Mouse (Mus musculus): ENCODE measurements at regions not wholly inside any gene's neighbourhood (a gene's known extent, or its start where the extent isn't known, plus 50 kb on each side); places are given as distances from the start of the nearest gene placed in this dataset.

DNA sequence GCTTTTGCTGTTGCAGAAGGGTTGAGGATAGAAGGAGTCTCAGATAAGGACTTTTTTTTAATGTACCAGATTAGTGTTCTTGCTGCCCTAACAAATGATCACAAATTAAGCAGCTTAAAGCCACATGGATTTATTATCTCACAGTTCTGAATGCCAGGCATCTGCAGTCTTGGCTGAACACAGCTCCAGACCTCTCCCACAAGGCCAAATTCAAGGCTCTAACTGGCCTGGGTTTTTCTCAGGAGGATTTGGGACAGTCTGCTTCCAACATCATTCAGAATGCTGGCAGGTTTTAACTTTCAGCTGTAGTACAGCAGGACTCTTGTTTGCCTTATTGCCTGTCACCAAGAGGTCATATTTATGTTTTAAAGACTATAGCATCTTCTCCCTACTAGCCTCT is 329.7 kb upstream of the Chrm2 start:
- Histone ChIP-seq H3K27ac (ENCODE audit: low read depth, low read length) (no peak overlapping the region), H3K9ac (ENCODE audit: low read depth, low read length) (no peak overlapping the region), H3K4me1 (replicated peaks; ENCODE audit: control insufficient read depth, insufficient read depth, low read length) (no peaks in the 10 kb centered on the region), H3K27me3 (replicated peaks; ENCODE audit: control insufficient read depth, insufficient read depth, low read length) (no peaks in the 10 kb centered on the region), H3K4me3 (ENCODE audit: low read depth, low read length) (no peak overlapping the region), H3K36me3 (ENCODE audit: control insufficient read depth, insufficient read depth, low read length) (no peaks in the 10 kb centered on the region), H3K4me2 (no peak overlapping the region), H3K9me3 (ENCODE audit: control insufficient read depth, low read length) (no peaks in the 10 kb centered on the region)
- ATAC-seq (replicated peaks; ENCODE audit: low FRiP score) (no peak), DNase-seq (ENCODE audit: low spot score) (no peak)

DNA sequence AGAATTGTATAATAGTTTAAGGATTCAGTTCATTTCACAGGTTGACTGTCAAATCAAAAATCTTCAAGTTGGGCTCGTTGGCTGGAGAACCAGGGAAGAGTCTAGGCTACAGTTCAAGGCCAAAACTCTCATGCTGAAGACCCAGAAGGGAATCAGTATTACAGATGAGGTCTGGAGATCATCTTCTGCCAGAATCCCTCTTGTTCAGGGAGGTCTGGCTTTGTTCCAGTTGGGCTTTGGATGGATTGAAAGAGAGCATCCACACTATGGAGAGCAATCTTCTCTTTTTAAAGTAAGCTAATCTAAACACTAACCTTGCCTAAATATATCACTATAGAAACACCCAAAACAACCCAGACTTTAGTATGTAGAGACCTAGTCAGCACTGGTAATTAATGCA is 327.5 kb upstream of the Chrm2 start:
- WGBS, result 83% methylated on average over 1 of the region's 1 CpGs
- no peaks in the 10 kb centered on the region for H3K9me3 ChIP-seq (ENCODE audit: control insufficient read depth, low read length)
- no peaks in the 10 kb centered on the region for H3K27me3 ChIP-seq (replicated peaks; ENCODE audit: control insufficient read depth, insufficient read depth, low read length)
- H3K27ac ChIP-seq (ENCODE audit: low read depth, low read length), result no peak overlapping the region
- H3K4me2 ChIP-seq, result no peak overlapping the region
- H3K4me1 ChIP-seq (replicated peaks; ENCODE audit: control insufficient read depth, insufficient read depth, low read length), result no peaks in the 10 kb centered on the region
- ATAC-seq (replicated peaks; ENCODE audit: low FRiP score) (no peak), DNase-seq (ENCODE audit: low spot score) (no peak)
- H3K9ac ChIP-seq (ENCODE audit: low read depth, low read length), result no peak overlapping the region
- no peaks in the 10 kb centered on the region for H3K36me3 ChIP-seq (ENCODE audit: control insufficient read depth, insufficient read depth, low read length)
- no peak overlapping the region for H3K4me3 ChIP-seq (ENCODE audit: low read depth, low read length)

DNA sequence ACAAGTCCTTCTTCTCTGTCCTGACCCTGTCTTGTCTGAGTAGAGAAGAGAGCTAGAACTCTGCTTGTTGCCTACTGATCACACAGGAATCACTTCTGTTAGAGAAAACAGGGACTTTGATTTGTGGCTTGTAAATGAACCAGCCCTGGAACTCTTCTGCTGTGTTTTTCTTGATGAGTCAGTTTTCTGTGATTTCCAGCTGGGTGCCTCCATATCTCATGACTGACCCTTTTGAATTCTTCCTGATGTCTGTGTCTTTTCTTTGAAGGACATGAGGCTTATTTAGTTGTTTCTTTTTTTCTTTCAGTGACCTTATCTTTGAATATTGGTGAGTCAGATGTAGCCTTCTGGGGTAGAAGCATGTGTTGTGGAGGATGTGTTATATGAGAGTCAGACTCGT is 323.0 kb upstream of the Chrm2 start:
- no peaks in the 10 kb centered on the region for H3K36me3 ChIP-seq (ENCODE audit: control insufficient read depth, insufficient read depth, low read length)
- no peak overlapping the region for H3K4me3 ChIP-seq (ENCODE audit: low read depth, low read length)
- no peak overlapping the region for H3K4me2 ChIP-seq
- ATAC-seq (replicated peaks; ENCODE audit: low FRiP score) (no peak), DNase-seq (ENCODE audit: low spot score) (no peak)
- H3K27ac ChIP-seq (ENCODE audit: low read depth, low read length), result no peak overlapping the region
- H3K27me3 ChIP-seq (replicated peaks; ENCODE audit: control insufficient read depth, insufficient read depth, low read length), result no peaks in the 10 kb centered on the region
- no peaks in the 10 kb centered on the region for H3K4me1 ChIP-seq (replicated peaks; ENCODE audit: control insufficient read depth, insufficient read depth, low read length)
- WGBS, result 76% methylated on average over 1 of the region's 1 CpGs
- H3K9me3 ChIP-seq (ENCODE audit: control insufficient read depth, low read length), result no peaks in the 10 kb centered on the region
- H3K9ac ChIP-seq (ENCODE audit: low read depth, low read length), result no peak overlapping the region

DNA sequence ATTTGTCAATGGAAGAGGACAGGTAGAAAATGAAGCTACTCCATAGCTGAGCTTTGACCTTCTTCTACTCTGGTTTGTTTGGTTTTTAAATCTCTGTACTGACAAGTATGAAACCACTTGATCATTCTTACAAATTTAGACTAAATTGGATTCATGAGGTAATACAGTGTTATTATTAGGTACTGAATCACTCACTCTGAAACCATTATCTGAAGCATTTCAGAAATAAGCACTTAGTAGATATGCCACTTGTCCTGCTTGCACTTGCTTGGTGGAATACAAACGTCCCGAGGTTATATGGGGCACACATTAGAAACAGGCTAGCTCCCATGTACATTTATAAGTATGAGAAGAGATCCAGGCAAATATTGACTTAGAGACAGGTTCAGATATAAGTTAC is 319.2 kb upstream of the Chrm2 start:
- Histone ChIP-seq H3K9ac (ENCODE audit: low read depth, low read length) (no peak overlapping the region), H3K9me3 (ENCODE audit: control insufficient read depth, low read length) (no peaks in the 10 kb centered on the region), H3K4me2 (no peak overlapping the region), H3K4me1 (replicated peaks; ENCODE audit: control insufficient read depth, insufficient read depth, low read length) (no peaks in the 10 kb centered on the region), H3K4me3 (ENCODE audit: low read depth, low read length) (no peak overlapping the region), H3K27ac (ENCODE audit: low read depth, low read length) (no peak overlapping the region), H3K36me3 (ENCODE audit: control insufficient read depth, insufficient read depth, low read length) (no peaks in the 10 kb centered on the region), H3K27me3 (replicated peaks; ENCODE audit: control insufficient read depth, insufficient read depth, low read length) (no peaks in the 10 kb centered on the region)
- 70% methylated on average over 2 of the region's 2 CpGs for WGBS
- DNase-seq (ENCODE audit: low spot score) (no peak), ATAC-seq (replicated peaks; ENCODE audit: low FRiP score) (no peak)

DNA sequence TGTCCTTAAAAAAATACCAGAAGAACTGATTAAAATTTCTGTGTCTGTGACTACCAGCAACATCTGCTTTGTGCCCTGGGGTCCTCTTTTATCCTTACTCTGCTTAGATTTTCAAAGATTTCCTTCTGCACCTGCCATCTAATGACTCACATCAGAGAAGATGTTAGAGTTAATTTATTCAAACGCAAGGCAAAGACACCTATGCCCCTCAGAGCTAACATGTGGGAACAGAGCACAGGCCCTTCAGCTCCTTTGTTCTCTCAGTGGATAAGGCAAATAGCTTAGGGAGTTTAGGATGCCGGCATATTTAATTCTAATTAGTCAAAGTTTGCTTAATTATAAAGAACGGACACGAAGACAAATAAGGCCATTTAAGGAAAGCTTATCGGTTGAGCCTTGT is 308.3 kb upstream of the Chrm2 start:
- no peak overlapping the region for H3K9ac ChIP-seq (ENCODE audit: low read depth, low read length)
- no peaks in the 10 kb centered on the region for H3K4me1 ChIP-seq (replicated peaks; ENCODE audit: control insufficient read depth, insufficient read depth, low read length)
- H3K27me3 ChIP-seq (replicated peaks; ENCODE audit: control insufficient read depth, insufficient read depth, low read length), result no peaks in the 10 kb centered on the region
- no peaks in the 10 kb centered on the region for H3K36me3 ChIP-seq (ENCODE audit: control insufficient read depth, insufficient read depth, low read length)
- WGBS, result 74% methylated on average over 5 of the region's 5 CpGs
- DNase-seq (ENCODE audit: low spot score) (no peak), ATAC-seq (replicated peaks; ENCODE audit: low FRiP score) (no peak)
- H3K4me3 ChIP-seq (ENCODE audit: low read depth, low read length), result no peak overlapping the region
- no peaks in the 10 kb centered on the region for H3K9me3 ChIP-seq (ENCODE audit: control insufficient read depth, low read length)
- no peak overlapping the region for H3K4me2 ChIP-seq
- H3K27ac ChIP-seq (ENCODE audit: low read depth, low read length), result no peak overlapping the region

DNA sequence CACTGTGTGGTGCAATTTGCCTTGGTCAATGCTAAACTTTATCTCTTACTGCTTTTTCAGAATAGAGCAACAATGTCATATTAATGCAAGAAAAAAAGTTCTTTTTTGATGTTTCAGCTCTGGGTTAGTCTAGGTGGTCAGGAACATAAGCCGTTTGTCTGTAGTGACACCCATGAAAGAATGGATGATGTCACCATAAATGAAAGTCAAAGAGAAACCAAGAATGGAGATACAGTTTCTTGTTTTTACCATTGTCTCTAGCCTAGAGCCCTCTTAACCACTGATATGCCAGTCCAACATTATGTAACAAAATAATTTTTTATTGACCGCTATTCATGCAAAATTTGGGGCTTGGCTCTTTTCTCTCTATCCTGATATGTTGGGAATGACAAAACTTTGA is 294.3 kb upstream of the Chrm2 start:
- H3K4me2 ChIP-seq, result no peak overlapping the region
- DNase-seq (ENCODE audit: low spot score) (no peak), ATAC-seq (replicated peaks; ENCODE audit: low FRiP score) (no peak)
- 84% methylated on average over 2 of the region's 2 CpGs for WGBS
- no peaks in the 10 kb centered on the region for H3K9me3 ChIP-seq (ENCODE audit: control insufficient read depth, low read length)
- H3K27ac ChIP-seq (ENCODE audit: low read depth, low read length), result no peak overlapping the region
- H3K27me3 ChIP-seq (replicated peaks; ENCODE audit: control insufficient read depth, insufficient read depth, low read length), result no peaks in the 10 kb centered on the region
- H3K4me1 ChIP-seq (replicated peaks; ENCODE audit: control insufficient read depth, insufficient read depth, low read length), result no peaks in the 10 kb centered on the region
- no peak overlapping the region for H3K9ac ChIP-seq (ENCODE audit: low read depth, low read length)
- no peaks in the 10 kb centered on the region for H3K36me3 ChIP-seq (ENCODE audit: control insufficient read depth, insufficient read depth, low read length)
- no peak overlapping the region for H3K4me3 ChIP-seq (ENCODE audit: low read depth, low read length)

DNA sequence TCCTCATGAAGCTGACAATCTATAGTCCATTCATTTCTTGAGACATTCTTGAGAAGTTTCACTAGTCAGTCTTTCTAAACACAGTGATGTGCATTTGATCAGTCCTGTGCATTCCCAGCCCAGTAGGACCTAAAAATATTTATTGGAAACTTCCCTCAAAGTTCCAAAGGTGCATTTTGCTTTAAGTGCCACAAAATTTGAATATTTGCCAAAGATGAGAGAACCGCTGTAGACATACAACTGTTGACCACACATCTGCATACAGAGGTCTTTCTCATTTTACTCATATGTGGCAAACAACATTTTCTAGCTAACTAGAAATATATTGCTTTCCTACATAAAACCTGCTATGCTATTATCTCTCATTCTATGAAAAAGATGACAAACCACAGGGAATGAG is 293.8 kb upstream of the Chrm2 start:
- Histone ChIP-seq H3K9ac (ENCODE audit: low read depth, low read length) (no peak overlapping the region), H3K9me3 (ENCODE audit: control insufficient read depth, low read length) (no peaks in the 10 kb centered on the region), H3K4me2 (no peak overlapping the region), H3K4me1 (replicated peaks; ENCODE audit: control insufficient read depth, insufficient read depth, low read length) (no peaks in the 10 kb centered on the region), H3K4me3 (ENCODE audit: low read depth, low read length) (no peak overlapping the region), H3K27me3 (replicated peaks; ENCODE audit: control insufficient read depth, insufficient read depth, low read length) (no peaks in the 10 kb centered on the region), H3K36me3 (ENCODE audit: control insufficient read depth, insufficient read depth, low read length) (no peaks in the 10 kb centered on the region), H3K27ac (ENCODE audit: low read depth, low read length) (no peak overlapping the region)
- ATAC-seq (replicated peaks; ENCODE audit: low FRiP score) (no peak), DNase-seq (ENCODE audit: low spot score) (no peak)
- 93% methylated on average over 1 of the region's 1 CpGs for WGBS

DNA sequence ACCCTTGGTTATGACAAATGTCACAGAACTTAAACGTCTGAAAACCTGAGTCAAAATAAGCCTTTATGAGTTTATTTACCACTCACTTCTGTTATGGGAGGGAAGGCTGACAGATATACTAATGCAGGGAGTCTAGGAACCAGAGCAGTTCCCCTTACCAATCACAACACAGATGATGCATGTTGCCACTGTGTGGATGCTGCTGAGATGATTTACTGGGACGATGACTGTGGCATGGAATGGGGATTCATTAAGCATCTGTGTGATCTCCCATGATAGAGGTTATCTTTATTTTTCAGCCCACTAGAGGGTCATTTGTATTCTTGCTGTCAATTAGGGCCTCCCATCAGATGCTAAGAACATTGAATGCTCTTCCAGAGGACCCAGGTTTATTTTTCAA is 290.5 kb upstream of the Chrm2 start:
- H3K4me1 ChIP-seq (replicated peaks; ENCODE audit: control insufficient read depth, insufficient read depth, low read length), result no peaks in the 10 kb centered on the region
- H3K27me3 ChIP-seq (replicated peaks; ENCODE audit: control insufficient read depth, insufficient read depth, low read length), result no peaks in the 10 kb centered on the region
- ATAC-seq (replicated peaks; ENCODE audit: low FRiP score) (no peak), DNase-seq (ENCODE audit: low spot score) (no peak)
- H3K9ac ChIP-seq (ENCODE audit: low read depth, low read length), result no peak overlapping the region
- 68% methylated on average over 2 of the region's 2 CpGs for WGBS
- no peaks in the 10 kb centered on the region for H3K36me3 ChIP-seq (ENCODE audit: control insufficient read depth, insufficient read depth, low read length)
- H3K27ac ChIP-seq (ENCODE audit: low read depth, low read length), result no peak overlapping the region
- H3K4me3 ChIP-seq (ENCODE audit: low read depth, low read length), result no peak overlapping the region
- H3K4me2 ChIP-seq, result no peak overlapping the region
- H3K9me3 ChIP-seq (ENCODE audit: control insufficient read depth, low read length), result no peaks in the 10 kb centered on the region

DNA sequence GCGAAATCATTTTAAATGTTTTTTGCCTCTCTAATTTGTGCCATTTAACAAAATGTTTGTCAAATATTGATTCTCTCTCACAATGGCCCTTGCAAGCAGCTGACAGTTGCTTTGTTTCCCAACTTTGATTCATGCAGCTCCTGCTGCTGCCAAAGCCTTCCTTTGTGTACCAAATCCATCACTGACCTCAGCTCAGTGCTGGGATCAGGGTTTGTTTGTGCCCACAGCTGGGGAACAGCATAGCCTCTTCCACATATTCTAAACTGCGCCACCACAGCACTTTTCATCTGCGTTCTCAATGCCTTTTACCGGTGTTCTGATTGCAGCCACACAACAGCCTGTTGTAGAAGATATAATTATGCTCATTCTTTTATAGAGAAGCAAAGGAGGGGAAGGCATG is 289.7 kb upstream of the Chrm2 start:
- DNase-seq (ENCODE audit: low spot score) (no peak), ATAC-seq (replicated peaks; ENCODE audit: low FRiP score) (no peak)
- H3K27ac ChIP-seq (ENCODE audit: low read depth, low read length), result no peak overlapping the region
- H3K4me1 ChIP-seq (replicated peaks; ENCODE audit: control insufficient read depth, insufficient read depth, low read length), result no peaks in the 10 kb centered on the region
- no peak overlapping the region for H3K4me2 ChIP-seq
- H3K36me3 ChIP-seq (ENCODE audit: control insufficient read depth, insufficient read depth, low read length), result no peaks in the 10 kb centered on the region
- H3K4me3 ChIP-seq (ENCODE audit: low read depth, low read length), result no peak overlapping the region
- no peaks in the 10 kb centered on the region for H3K27me3 ChIP-seq (replicated peaks; ENCODE audit: control insufficient read depth, insufficient read depth, low read length)
- no peak overlapping the region for H3K9ac ChIP-seq (ENCODE audit: low read depth, low read length)
- H3K9me3 ChIP-seq (ENCODE audit: control insufficient read depth, low read length), result no peaks in the 10 kb centered on the region
- WGBS, result 74% methylated on average over 4 of the region's 4 CpGs

All from liver, embryonic 11.5 days (tissue).